ENCODE assay signal across 9 mouse cellular contexts in genomic region chr1:193035371-193036238, GRCm38 (mm10). TPM values are rescaled to one million over a fixed set of nuclear protein-coding genes. Genes with fewer than 3 reads are reported as not detected.
DNase-seq lines count a peak whose midpoint lies in the region; ATAC-seq and TF ChIP-seq lines count a peak whose summit lies in the region.
"Had no signal": no experiment of that assay in that cellular context is flagged by ENCODE, and none has a peak within 500 bp of the region (broad histone marks: within the 10 kb centered on the region; RNA-seq: fewer than 3 reads in every experiment).

Gene Syt14, minus strand, starts transcription at chr1:193035775.

- peak within 1 kb of the TSS; percentile 84 for H3K4me2 ChIP-seq in intestine, embryonic 16.5 days (ENCODE audit: low read depth, low read length)
- H3K4me2 ChIP-seq in limb, embryonic 12.5 days: peak within 1 kb of the TSS; percentile 88
- H3K4me2 ChIP-seq in midbrain, embryonic 14.5 days (ENCODE audit: low read length): peak within 1 kb of the TSS; percentile 95

- DNase-seq in heart, adult 2 months: peak; percentile 29 to 49
- DNase-seq in heart, adult 9 months (ENCODE audit: low spot score in 2 of 2): no peak
- DNase-seq in gastrocnemius, adult 2 months: peak; percentile 69
- DNase-seq in midbrain, embryonic 14.5 days: peak; percentile 88
- DNase-seq in spleen, postnatal 36 days (ENCODE audit: low spot score in 2 of 2): peak; percentile 3 to 9

- TF ChIP-seq EP300 in heart, adult 2 months (IDR thresholded peaks at IDR 0.05; ENCODE audit: insufficient read depth, low read depth, low read length): no peak

- H3K79me2 ChIP-seq in heart, adult 2 months (replicated peaks; ENCODE audit: control insufficient read depth, insufficient read depth, low read length): no peaks in the 10 kb centered on the region

- no peak for TF ChIP-seq CTCF in heart, adult 2 months (IDR thresholded peaks at IDR 0.05)
- no peak for TF ChIP-seq CTCF in gastrocnemius, adult 2 months (IDR thresholded peaks at IDR 0.05)

- TF ChIP-seq POLR2A in heart, adult 2 months (IDR thresholded peaks at IDR 0.05; ENCODE audit: insufficient read depth, low read depth, low read length): no peak

- no peaks in the 10 kb centered on the region for H3K9me3 ChIP-seq in intestine, embryonic 16.5 days (ENCODE audit: control insufficient read depth, low read length)
- no peaks in the 10 kb centered on the region for H3K9me3 ChIP-seq in limb, embryonic 12.5 days
- no peaks in the 10 kb centered on the region for H3K9me3 ChIP-seq in midbrain, embryonic 14.5 days (ENCODE audit: control insufficient read depth, low read length)

- ATAC-seq in common myeloid progenitor, adult 5-6 weeks (replicated peaks; ENCODE audit: low read depth, poor library complexity, severe bottlenecking): peak; percentile 96
- peak; percentile 99 for ATAC-seq in intestine, embryonic 16.5 days
- ATAC-seq in limb, embryonic 12.5 days (ENCODE audit: insufficient number of reproducible peaks, insufficient read depth, low FRiP score, low TSS enrichment, low read depth): peak; percentile 99
- ATAC-seq in midbrain, embryonic 14.5 days (ENCODE audit: low FRiP score, low TSS enrichment): peak; percentile 94

- no peak within 1 kb of the TSS for H3K27ac ChIP-seq in heart, adult 2 months
- H3K27ac ChIP-seq in gastrocnemius, adult 2 months: no peak within 1 kb of the TSS
- peak within 1 kb of the TSS; percentile 33 for H3K27ac ChIP-seq in intestine, embryonic 16.5 days (ENCODE audit: low read length)
- H3K27ac ChIP-seq in limb, embryonic 12.5 days: peak within 1 kb of the TSS; percentile 59; the same call in 1 of the 2 replicates
- peak within 1 kb of the TSS; percentile 71 for H3K27ac ChIP-seq in midbrain, embryonic 14.5 days (replicated peaks; ENCODE audit: low read depth, low read length)

- no peaks in the 10 kb centered on the region for H3K4me1 ChIP-seq in heart, adult 2 months (ENCODE audit: control insufficient read depth, insufficient read depth, low read length)
- peaks cover 6% of the 10 kb centered on the region; the same call in 1 of the 2 replicates for H3K4me1 ChIP-seq in intestine, embryonic 16.5 days (ENCODE audit: control insufficient read depth, insufficient read depth, low read length)
- peaks cover 10% of the 10 kb centered on the region for H3K4me1 ChIP-seq in limb, embryonic 12.5 days (replicated peaks)
- H3K4me1 ChIP-seq in midbrain, embryonic 14.5 days (ENCODE audit: control insufficient read depth, insufficient read depth, low read length): peaks cover 11% of the 10 kb centered on the region

- no peak within 1 kb of the TSS for H3K4me3 ChIP-seq in heart, adult 2 months
- peak within 1 kb of the TSS; percentile 63 for H3K4me3 ChIP-seq in gastrocnemius, adult 2 months
- peak within 1 kb of the TSS; percentile 69 for H3K4me3 ChIP-seq in intestine, embryonic 16.5 days (ENCODE audit: low read length)
- H3K4me3 ChIP-seq in limb, embryonic 12.5 days (replicated peaks): peak within 1 kb of the TSS; percentile 76
- H3K4me3 ChIP-seq in midbrain, embryonic 14.5 days (replicated peaks; ENCODE audit: low read depth, low read length): peak within 1 kb of the TSS; percentile 86

- WGBS in heart, adult 2 months: 1% methylated on average over 67 of the region's 67 CpGs
- under 1% methylated on average over 64 of the region's 67 CpGs for WGBS in intestine, embryonic 16.5 days
- WGBS in limb, embryonic 12.5 days: under 1% methylated on average over 58 of the region's 67 CpGs
- WGBS in midbrain, embryonic 14.5 days: under 1% methylated on average over 66 of the region's 67 CpGs

- peaks cover 8% of the 10 kb centered on the region for H3K27me3 ChIP-seq in heart, adult 2 months (ENCODE audit: control insufficient read depth, insufficient read depth, low read length)
- H3K27me3 ChIP-seq in intestine, embryonic 16.5 days (replicated peaks; ENCODE audit: control insufficient read depth, insufficient read depth, low read length): peaks cover 4% of the 10 kb centered on the region; the same call in 1 of the 2 replicates
- no peaks in the 10 kb centered on the region for H3K27me3 ChIP-seq in limb, embryonic 12.5 days
- H3K27me3 ChIP-seq in midbrain, embryonic 14.5 days (ENCODE audit: control insufficient read depth, insufficient read depth, low read length): no peaks in the 10 kb centered on the region

- no peak within 1 kb of the TSS for H3K9ac ChIP-seq in heart, adult 2 months (ENCODE audit: low read depth, low read length)
- H3K9ac ChIP-seq in intestine, embryonic 16.5 days (ENCODE audit: low read depth, low read length): peak within 1 kb of the TSS; percentile 71
- H3K9ac ChIP-seq in limb, embryonic 12.5 days (replicated peaks): peak within 1 kb of the TSS; percentile 69
- peak within 1 kb of the TSS; percentile 77 for H3K9ac ChIP-seq in midbrain, embryonic 14.5 days (replicated peaks; ENCODE audit: low read length)

- H3K36me3 ChIP-seq in heart, adult 2 months (ENCODE audit: control insufficient read depth, insufficient read depth, low read length): no peaks in the 10 kb centered on the region
- H3K36me3 ChIP-seq in intestine, embryonic 16.5 days (ENCODE audit: control insufficient read depth, insufficient read depth, low read length): no peaks in the 10 kb centered on the region
- H3K36me3 ChIP-seq in limb, embryonic 12.5 days: no peaks in the 10 kb centered on the region
- H3K36me3 ChIP-seq in midbrain, embryonic 14.5 days (ENCODE audit: control insufficient read depth, insufficient read depth, low read length): no peaks in the 10 kb centered on the region

- intact Hi-C loops in heart, adult 2 months (cut with DNase I): no loop called here
- intact Hi-C loops in gastrocnemius, adult 2 months (cut with DNase I): loop anchor here (5.0 kb wide), 1 partner anchor 52 kb away; no protein-coding TSS in a partner anchor

RNA-seq across cellular contexts. Expression of gene Syt14, which starts in this region (rescaled TPM):
- total RNA-seq in heart, adult 2 months (2021): under 1 TPM; 0.34 to 0.41 TPM
- polyA plus RNA-seq in heart, adult 2 months (2012; rRNA removed): 0.02 TPM in 1 of 2 replicates, not detected in the other
- 0.14 and 0.92 TPM in 2 replicates for total RNA-seq in common myeloid progenitor, adult 5-6 weeks (2017)
- total RNA-seq in gastrocnemius, adult 2 months (2021): under 1 TPM; 0.05 to 0.20 TPM
- polyA plus RNA-seq in intestine, embryonic 16.5 days (2015; fragmentation: Nextera tagmentation; extraction: Ambion mirVana): 1.3 and 1.4 TPM in 2 replicates
- polyA plus RNA-seq in limb, embryonic 12.5 days (2016; fragmentation: Nextera tagmentation; extraction: Ambion mirVana): 4.2 and 4.9 TPM in 2 replicates
- polyA plus RNA-seq in midbrain, embryonic 14.5 days (2014; fragmentation: Nextera tagmentation; extraction: Ambion mirVana): 10.9 and 12.4 TPM in 2 replicates
- polyA plus RNA-seq: C2C12 had no signal

Comparison
In these comparisons a context has a peak if more than half of its experiments do, and no peak if none do; other contexts are left out.
1. Peak in DNase-seq in heart, adult 2 months; RNA of the gene not detected or under 1 TPM.
2. Peak in ATAC-seq in common myeloid progenitor, adult 5-6 weeks; RNA of the gene not detected or under 1 TPM.
3. Peak in DNase-seq and H3K4me3 ChIP-seq in gastrocnemius, adult 2 months; RNA of the gene not detected or under 1 TPM.
4. DNase-seq: peak in midbrain, embryonic 14.5 days (single experiment) and spleen, postnatal 36 days (2 of 2); none in heart, adult 9 months (0 of 2).
5. H3K27ac ChIP-seq: peak in intestine, embryonic 16.5 days (single experiment), limb, embryonic 12.5 days (single experiment) and midbrain, embryonic 14.5 days (single experiment); none in heart, adult 2 months (single experiment) and gastrocnemius, adult 2 months (single experiment).
6. Peak in every context shown above with its lines, with median percentiles within 50 percentile points of each other: ATAC-seq and H3K4me2 ChIP-seq.